Mouse (Mus musculus): ENCODE results near the gene Fgfr2.

- peak; percentile 49 for TF ChIP-seq CTCF (IDR thresholded peaks at IDR 0.05)
- no peak for TF ChIP-seq EP300 (IDR thresholded peaks at IDR 0.05)
These were observed 1262.0 kb downstream of the Fgfr2 start for GRCm38 (mm10) chr7:131861157-131861556.
